Mouse (Mus musculus) cerebellum, adult 9-10 months (tissue): ENCODE measurements at regions not wholly inside any gene's neighbourhood (a gene's known extent, or its start where the extent isn't known, plus 50 kb on each side); places are given as distances from the start of the nearest gene placed in this dataset.

Source experiments
- DNase-seq: peaks from one replicate; pipeline ENCODE4 v3.0.0; 2022

- DNase-seq: no peak
These were observed 339.0 kb upstream of the Ddi1 start for GRCm38 (mm10) chr9:6608428-6609283.
